Mouse (Mus musculus): ENCODE data around the gene Atp8a2. TPM values are rescaled to one million over a fixed set of nuclear protein-coding genes. Genes with fewer than 3 reads are reported as not detected.

The Atp8a2 gene
- polyA plus RNA-seq, 1 experiment, result 0.36 TPM

DNA sequence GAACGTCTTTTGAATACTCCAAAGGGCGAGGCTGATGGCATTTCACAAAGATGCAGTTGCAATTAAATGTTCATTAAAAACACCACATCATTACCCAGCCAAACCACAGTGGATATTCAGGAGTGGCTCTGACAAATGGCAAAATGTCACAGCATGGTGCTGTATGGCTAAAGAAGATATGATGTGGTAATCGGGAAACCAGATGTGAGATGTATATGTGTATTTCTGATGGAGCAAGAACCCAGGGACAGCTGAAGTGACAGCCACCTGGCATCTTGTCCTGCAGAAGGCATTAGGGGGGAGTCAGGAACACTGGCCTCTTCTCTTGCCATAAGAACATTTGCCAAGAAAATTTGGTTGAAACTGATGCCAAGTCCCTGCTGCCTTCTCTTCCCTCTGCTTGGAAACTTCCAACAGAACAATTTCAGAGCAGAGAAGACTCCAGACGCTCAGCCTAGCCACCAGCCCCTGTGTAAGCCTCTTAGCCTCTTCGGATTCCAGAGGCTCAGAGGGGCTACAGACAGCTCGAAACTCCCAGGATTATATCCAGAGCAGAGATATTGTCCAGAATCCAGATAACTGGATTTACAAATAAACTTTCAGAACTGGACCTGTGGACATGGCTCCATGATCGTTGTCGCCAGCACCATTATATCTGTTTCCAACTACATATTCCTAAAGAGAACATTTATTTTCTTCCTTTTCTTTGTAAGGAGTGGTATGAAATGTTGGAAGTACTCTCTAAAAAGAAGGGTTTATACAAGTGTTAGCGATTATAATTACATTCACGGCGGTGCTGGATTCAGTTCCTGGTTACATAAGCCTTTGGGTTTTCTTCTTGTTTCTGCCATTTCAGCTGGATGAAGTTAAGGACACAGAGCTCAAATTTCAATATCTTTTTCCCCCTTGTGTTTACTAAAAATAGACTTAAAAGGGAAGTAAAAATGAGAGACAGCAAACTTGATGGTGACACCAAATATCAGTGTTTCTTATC, 413.3 kb downstream of the Atp8a2 start:
- WGBS, result 88% methylated on average over 11 of the region's 11 CpGs
- no peaks in the 10 kb centered on the region for H3K36me3 ChIP-seq (ENCODE audit: control insufficient read depth, insufficient read depth, low read length)
- TF ChIP-seq CTCF (conservative IDR thresholded peaks at IDR 0.05; ENCODE audit: insufficient read depth, insufficient read length, low read depth, low read length) (no peak), POLR2A (IDR thresholded peaks at IDR 0.05; ENCODE audit: low read depth, low read length) (no peak)
- H3K4me3 ChIP-seq (ENCODE audit: insufficient read depth, low read depth, low read length), result no peak overlapping the region
- no peak for DNase-seq
- no peaks in the 10 kb centered on the region for H3K4me1 ChIP-seq (ENCODE audit: control insufficient read depth, insufficient read depth, low read length)
- H3K27me3 ChIP-seq (replicated peaks; ENCODE audit: control insufficient read depth, insufficient read depth, low read length), result no peaks in the 10 kb centered on the region
- H3K27ac ChIP-seq (ENCODE audit: insufficient read depth, low read depth, low read length), result no peak overlapping the region

DNA sequence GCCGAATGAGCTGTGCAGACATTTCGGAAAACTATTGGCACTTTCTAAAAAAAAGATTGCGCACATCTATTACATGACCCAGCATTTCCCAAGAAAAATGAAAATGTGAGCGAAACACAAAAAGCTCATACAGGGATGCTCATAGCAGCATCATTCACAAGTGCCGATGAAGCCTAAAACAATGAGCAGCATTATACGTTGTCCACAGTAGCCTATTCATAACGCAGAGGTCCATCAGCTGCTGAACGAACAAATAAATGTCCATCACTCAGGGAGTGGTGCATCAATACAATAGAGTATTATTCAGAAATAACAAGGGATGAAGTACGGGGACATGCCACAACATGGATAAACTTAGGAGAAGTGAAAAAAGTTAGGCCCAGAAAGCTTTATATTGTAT, 416.6 kb downstream of the Atp8a2 start:
- H3K4me1 ChIP-seq (ENCODE audit: control insufficient read depth, insufficient read depth, low read length), result no peaks in the 10 kb centered on the region
- 96% methylated on average over 9 of the region's 9 CpGs for WGBS
- DNase-seq, result no peak
- no peak overlapping the region for H3K27ac ChIP-seq (ENCODE audit: insufficient read depth, low read depth, low read length)
- H3K27me3 ChIP-seq (replicated peaks; ENCODE audit: control insufficient read depth, insufficient read depth, low read length), result no peaks in the 10 kb centered on the region
- no peak overlapping the region for H3K4me3 ChIP-seq (ENCODE audit: insufficient read depth, low read depth, low read length)
- H3K36me3 ChIP-seq (ENCODE audit: control insufficient read depth, insufficient read depth, low read length), result no peaks in the 10 kb centered on the region
- TF ChIP-seq POLR2A (IDR thresholded peaks at IDR 0.05; ENCODE audit: low read depth, low read length) (no peak), CTCF (conservative IDR thresholded peaks at IDR 0.05; ENCODE audit: insufficient read depth, insufficient read length, low read depth, low read length) (no peak)

DNA sequence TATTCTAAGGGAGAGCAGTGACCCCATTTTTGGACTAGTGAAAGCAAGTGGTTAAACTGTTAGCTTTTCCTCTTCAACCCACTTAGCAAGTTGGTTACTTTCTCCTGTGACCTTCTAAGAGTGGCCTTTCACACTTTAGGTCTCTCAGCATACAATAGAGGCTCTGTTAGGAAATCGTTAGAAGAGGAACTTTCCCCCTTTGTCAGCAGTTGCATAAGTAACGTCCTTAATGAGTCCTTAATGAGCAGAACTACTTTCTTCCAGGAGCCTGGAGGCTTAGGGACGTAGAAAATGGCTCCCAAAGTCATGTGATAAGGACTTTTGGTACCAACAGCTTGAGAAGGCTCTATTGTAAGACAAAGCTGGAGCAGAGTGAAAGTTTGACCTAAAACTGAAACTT, 434.8 kb downstream of the Atp8a2 start:
- no peak overlapping the region for H3K27ac ChIP-seq (ENCODE audit: insufficient read depth, low read depth, low read length)
- H3K36me3 ChIP-seq (ENCODE audit: control insufficient read depth, insufficient read depth, low read length), result no peaks in the 10 kb centered on the region
- no peaks in the 10 kb centered on the region for H3K27me3 ChIP-seq (replicated peaks; ENCODE audit: control insufficient read depth, insufficient read depth, low read length)
- peaks cover 4% of the 10 kb centered on the region; the same call in 1 of the 2 replicates for H3K4me1 ChIP-seq (ENCODE audit: control insufficient read depth, insufficient read depth, low read length)
- no peak overlapping the region for H3K4me3 ChIP-seq (ENCODE audit: insufficient read depth, low read depth, low read length)
- DNase-seq, result no peak
- WGBS, result 60% methylated on average over 3 of the region's 3 CpGs
- TF ChIP-seq CTCF (conservative IDR thresholded peaks at IDR 0.05; ENCODE audit: insufficient read depth, insufficient read length, low read depth, low read length), result no peak
- TF ChIP-seq POLR2A (IDR thresholded peaks at IDR 0.05; ENCODE audit: low read depth, low read length), result no peak

DNA sequence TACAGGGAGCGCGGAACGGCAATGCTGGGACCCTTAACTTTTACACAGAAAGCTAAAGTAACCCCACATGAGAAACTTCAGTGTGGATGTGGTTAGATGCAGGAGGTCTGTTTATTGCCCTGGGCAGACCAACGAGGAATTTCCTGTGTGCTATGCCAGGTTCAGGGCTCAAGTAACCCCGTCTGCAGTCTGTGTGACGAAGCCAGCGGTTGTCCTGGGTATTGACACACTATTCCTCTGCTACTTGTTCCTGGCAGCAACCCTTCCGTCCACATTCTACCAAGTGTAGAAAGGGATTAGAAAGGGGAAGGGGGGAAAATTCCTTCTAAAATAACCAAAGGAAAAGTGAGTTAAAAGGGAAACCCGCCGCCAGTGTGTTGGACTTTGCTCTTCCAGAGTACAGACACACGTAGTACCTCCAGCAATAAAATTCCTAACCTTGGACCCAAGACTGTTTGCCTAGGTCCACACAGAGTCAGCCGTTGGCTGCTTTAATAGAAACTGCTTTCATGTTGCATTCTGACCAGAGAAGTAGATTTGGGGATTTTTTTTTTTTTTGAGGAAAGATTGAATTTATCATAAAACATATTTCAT, 437.0 kb downstream of the Atp8a2 start:
- Histone ChIP-seq H3K36me3 (ENCODE audit: control insufficient read depth, insufficient read depth, low read length) (no peaks in the 10 kb centered on the region), H3K4me3 (ENCODE audit: insufficient read depth, low read depth, low read length) (no peak overlapping the region), H3K27ac (ENCODE audit: insufficient read depth, low read depth, low read length) (no peak overlapping the region; the same call in 1 of the 2 replicates), H3K4me1 (ENCODE audit: control insufficient read depth, insufficient read depth, low read length) (peaks cover 4% of the 10 kb centered on the region; the same call in 1 of the 2 replicates), H3K27me3 (replicated peaks; ENCODE audit: control insufficient read depth, insufficient read depth, low read length) (no peaks in the 10 kb centered on the region)
- DNase-seq, result peak; percentile 63
- no peak for TF ChIP-seq CTCF (conservative IDR thresholded peaks at IDR 0.05; ENCODE audit: insufficient read depth, insufficient read length, low read depth, low read length)
- no peak for TF ChIP-seq POLR2A (IDR thresholded peaks at IDR 0.05; ENCODE audit: low read depth, low read length)
- 46% methylated on average over 12 of the region's 12 CpGs for WGBS

DNA sequence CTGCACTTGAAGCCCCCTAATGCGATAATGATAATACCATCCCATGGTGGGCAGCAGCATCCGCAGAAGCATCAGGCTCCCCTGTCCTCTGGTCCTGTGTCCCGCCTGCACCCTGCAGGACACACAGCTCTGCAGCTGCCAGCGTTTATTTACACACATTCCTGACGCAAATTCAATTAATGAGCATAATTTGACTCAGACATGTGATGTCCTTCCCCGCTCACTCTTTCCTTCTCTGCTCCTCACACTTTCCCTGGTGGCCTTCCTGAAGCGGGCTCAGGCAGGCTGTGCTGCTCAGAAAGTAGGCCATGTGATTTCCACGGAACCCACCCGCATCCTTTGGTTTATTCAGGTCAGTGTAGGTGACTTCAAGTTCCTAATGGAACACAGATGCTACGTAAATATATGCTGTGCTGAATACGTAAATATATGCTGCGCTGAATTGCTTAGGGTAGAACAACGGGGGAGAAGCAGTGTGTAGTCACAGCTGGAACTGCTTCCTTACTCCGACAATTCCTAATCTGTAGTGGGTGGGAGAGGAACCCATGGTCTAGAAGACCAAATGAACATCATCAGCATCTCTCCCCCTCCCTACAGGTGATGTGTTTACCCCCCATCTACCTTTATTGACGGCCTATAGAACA, 437.7 kb downstream of the Atp8a2 start:
- WGBS, result 81% methylated on average over 15 of the region's 15 CpGs
- Histone ChIP-seq H3K4me1 (ENCODE audit: control insufficient read depth, insufficient read depth, low read length) (peaks cover 4% of the 10 kb centered on the region; the same call in 1 of the 2 replicates), H3K36me3 (ENCODE audit: control insufficient read depth, insufficient read depth, low read length) (no peaks in the 10 kb centered on the region), H3K27ac (ENCODE audit: insufficient read depth, low read depth, low read length) (peak overlapping the region; percentile 53), H3K27me3 (replicated peaks; ENCODE audit: control insufficient read depth, insufficient read depth, low read length) (no peaks in the 10 kb centered on the region), H3K4me3 (ENCODE audit: insufficient read depth, low read depth, low read length) (no peak overlapping the region)
- DNase-seq, result peak; percentile 28
- TF ChIP-seq POLR2A (IDR thresholded peaks at IDR 0.05; ENCODE audit: low read depth, low read length) (peak; percentile 8), CTCF (conservative IDR thresholded peaks at IDR 0.05; ENCODE audit: insufficient read depth, insufficient read length, low read depth, low read length) (no peak)

GRCm38 (mm10) chr14:59752401-59752800, 444.6 kb downstream of the Atp8a2 start:
- TF ChIP-seq POLR2A (IDR thresholded peaks at IDR 0.05; ENCODE audit: low read depth, low read length) (no peak), CTCF (conservative IDR thresholded peaks at IDR 0.05; ENCODE audit: insufficient read depth, insufficient read length, low read depth, low read length) (no peak)
- WGBS, result 86% methylated on average over 3 of the region's 3 CpGs
- H3K4me3 ChIP-seq (ENCODE audit: insufficient read depth, low read depth, low read length), result no peak overlapping the region
- no peaks in the 10 kb centered on the region for H3K4me1 ChIP-seq (ENCODE audit: control insufficient read depth, insufficient read depth, low read length)
- H3K27me3 ChIP-seq (replicated peaks; ENCODE audit: control insufficient read depth, insufficient read depth, low read length), result no peaks in the 10 kb centered on the region
- no peaks in the 10 kb centered on the region for H3K36me3 ChIP-seq (ENCODE audit: control insufficient read depth, insufficient read depth, low read length)
- DNase-seq, result no peak
- H3K27ac ChIP-seq (ENCODE audit: insufficient read depth, low read depth, low read length), result no peak overlapping the region

Data from kidney, adult 2 months (tissue).